Mouse (Mus musculus): ENCODE data around the gene Tns1.

DNA sequence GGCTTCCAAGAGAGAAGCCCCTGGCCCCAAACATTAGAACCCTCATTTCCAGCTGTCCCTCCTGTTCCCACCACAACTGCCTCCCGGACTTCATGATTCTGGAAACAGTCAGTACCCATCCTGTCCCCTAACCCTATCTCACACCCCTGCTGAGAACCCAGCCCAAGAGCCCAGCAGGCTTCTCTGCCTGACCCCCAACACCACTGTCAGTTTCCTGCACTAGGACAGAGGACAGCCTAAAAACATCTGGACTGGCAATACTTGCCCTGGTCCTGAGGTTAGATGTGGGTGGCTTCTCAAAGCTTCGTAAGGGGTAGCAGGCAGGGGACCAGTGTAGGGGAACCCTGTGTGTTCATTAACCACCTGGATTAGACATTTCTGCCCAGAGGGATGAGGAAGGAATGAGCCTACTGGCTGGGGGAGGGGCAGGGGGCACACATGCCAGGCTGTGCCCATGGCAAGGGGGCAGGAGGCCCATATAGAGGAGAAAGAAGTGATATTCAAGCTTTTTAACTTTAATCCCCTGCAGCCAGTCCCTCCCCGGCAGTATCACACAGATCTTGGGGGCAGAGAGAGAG lies 88.2 kb downstream of the Tns1 start:
- TF ChIP-seq CTCF (IDR thresholded peaks at IDR 0.05) (no peak), EP300 (IDR thresholded peaks at IDR 0.05) (no peak)

Measured in lung, postnatal 0 days (tissue).